Mouse (Mus musculus) MN1 (cell line): ENCODE measurements around the gene Cort.
A peak's percentile ranks its signal among the peaks of the same experiment; 100 is the strongest.
"Not testable (repeated sequence)": the region's sequence is repeated elsewhere in the genome, so short reads cannot be mapped to it uniquely, and the experiment has no call there.

Experiments used
- DNase-seq: peaks from one replicate; pipeline ENCODE4 v3.0.0-alpha.2; 2016; ENCODE audit warnings: low spot score

Cort gene

DNA sequence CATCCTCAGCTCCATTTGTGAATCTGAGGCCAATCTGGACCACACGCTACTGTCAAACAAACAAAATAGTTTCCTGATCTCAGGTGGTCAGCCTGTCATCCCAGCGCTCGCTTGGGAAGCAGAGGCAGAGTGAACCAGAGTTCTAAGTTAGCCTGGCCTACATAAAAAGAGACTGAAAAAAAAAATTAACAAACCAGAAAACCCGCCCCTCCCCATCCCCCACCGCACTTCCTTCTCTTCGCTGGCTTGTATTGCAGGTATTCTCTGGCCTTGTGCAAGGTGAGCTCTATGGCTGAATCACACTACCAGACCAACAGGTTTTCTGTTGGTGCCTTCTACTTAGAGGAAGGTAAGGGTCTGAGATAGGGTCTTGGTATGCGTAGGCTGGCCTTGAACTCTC, 21.0 kb upstream of the Cort start:
- DNase-seq = no peak

GRCm38 (mm10) chr4:149145151-149145550, 18.6 kb upstream of the Cort start:
- DNase-seq = no peak

- peak; percentile 85 for DNase-seq
Observed at GRCm38 (mm10) chr4:149144459-149144858, 17.9 kb upstream of the Cort start.

DNA sequence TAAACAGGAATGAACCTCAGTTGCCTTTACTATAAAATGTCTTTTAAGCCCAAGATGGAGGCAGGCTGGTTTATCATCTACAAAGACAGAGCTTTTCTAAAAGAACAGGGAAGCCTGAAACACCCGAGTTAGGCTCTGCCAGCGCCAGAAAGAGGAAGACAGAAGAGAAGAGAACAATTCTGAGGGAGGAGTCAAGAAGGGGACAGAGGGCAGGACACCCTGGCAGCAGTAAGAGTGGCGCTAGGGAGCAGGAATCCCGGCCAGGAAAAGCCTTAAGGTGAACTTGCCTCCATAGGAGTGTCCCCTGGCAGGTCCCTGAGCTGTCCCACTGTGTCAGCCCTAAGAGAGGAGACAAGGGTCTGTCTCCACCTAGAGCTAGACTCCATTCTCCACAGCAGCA, 17.0 kb upstream of the Cort start:
- peak; percentile 53 for DNase-seq

DNA sequence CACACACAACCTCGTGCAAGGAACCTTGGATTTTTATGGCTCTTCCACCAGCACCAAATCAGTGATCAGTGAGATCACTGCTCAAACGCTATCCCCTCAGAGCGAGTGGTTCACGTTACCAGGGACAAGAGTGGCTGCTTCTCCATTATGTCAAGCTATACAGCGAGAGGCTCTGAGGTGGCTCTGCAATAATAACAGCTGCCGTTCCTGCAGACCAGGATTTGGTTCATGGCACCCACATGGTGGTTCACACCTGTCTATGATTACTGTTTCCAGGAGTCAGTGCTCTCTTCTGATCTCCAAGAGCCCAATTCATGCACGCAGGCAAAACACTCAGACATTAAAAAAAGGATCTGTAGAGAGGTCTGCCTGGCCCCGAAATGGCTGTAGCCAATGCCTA, 12.0 kb upstream of the Cort start:
- DNase-seq = no peak

- DNase-seq = peak; percentile 91
Observed at GRCm38 (mm10) chr4:149136982-149137770, 10.6 kb upstream of the Cort start, which contains the start of gene Cenps. Cenps (minus strand) TSS chr4:149137629.

DNA sequence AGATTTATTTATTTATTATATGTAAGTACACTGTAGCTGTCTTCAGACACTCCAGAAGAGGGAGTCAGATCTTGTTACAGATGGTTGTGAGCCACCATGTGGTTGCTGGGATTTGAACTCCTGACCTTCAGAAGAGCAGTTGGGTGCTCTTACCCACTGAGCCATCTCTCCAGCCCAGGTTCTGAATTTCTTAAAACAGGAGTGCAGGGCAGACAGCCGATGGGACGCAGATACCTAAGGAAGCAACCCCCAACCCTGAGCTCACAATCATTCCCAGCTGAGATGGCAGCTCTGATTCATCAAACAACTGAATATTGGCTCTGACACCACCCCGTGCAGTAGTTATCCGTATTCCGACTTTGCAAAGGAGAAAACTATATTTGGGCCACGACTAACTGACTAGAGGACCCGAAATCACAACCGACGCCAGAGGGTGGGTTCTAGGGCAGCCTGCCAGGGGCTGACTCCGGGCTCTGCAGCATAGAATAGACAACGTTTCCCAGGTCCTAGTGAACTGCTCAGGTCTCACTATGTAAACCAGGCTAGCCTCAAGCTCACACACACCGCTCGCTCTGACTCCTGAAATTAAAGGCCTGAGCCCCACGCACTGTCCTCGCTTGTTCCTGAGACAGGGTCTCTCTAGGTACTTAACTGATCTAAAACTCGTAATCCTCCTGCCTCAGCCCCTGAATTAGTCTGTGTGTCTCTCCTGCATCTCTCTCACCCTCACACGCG, 9.7 kb upstream of the Cort start:
- DNase-seq = peak; percentile 47

DNA sequence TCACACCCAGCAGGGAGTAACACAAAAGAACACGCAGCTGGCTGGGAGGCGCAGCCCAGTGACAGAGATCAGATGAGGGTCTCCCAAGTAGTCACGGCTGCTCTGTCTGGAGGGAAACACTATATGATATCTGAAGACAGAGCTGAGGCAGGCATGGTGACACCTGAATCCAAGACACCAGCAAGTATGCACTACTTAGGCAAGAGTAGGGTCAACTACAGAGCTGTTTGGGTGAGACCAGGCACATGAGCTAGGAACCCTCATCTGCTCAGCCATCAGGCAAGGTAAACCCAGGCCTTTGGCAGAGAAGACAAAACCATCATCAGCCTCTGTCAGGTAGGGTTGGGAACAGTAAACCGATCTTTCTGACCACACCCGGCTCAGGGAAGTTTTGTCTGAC, 6.8 kb upstream of the Cort start:
- no peak for DNase-seq

DNA sequence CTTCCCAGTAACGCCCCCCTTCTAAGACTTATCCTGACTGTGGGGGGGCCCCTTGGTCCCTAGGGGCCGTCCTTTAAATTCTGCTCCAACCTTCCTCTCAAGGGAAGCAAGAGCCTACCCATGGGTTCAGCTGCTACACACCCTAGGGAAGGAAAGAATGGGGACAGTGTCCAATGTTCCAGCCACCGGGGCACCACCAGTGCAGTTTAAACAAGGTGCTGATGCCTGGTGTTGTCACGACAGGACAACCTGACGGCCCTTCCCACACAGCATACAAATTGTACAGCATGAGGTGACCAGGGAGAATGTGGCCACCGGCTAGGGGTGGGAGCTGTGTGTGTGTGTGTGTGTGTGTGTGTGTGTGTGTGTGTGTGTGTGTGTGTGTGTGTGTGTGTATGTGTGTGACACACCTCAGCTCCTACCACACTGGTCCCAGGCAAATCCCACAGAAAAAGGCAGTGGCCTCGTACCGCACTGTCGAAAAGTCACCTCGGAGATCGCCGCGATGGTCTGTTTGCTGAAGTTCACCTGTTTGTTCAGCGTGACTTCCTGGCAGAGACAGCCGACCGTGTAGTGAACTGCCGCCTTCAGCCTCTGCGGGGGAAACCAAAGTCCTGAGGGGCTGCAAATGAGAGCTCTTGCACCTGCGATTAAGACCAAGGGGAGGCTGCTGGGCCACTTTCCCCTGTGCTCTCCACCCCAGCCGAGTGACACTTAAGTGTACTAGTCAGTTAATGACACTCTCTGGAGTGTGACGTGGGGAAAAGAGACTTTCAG, 5.4 kb upstream of the Cort start:
- no peak for DNase-seq

- no peak for DNase-seq
Observed at GRCm38 (mm10) chr4:149131021-149131752, 4.6 kb upstream of the Cort start.

GRCm38 (mm10) chr4:149128467-149128866, 1.9 kb upstream of the Cort start:
- no peak for DNase-seq

GRCm38 (mm10) chr4:149126115-149126509, 451 bp downstream of the Cort start:
- no peak for DNase-seq

DNA sequence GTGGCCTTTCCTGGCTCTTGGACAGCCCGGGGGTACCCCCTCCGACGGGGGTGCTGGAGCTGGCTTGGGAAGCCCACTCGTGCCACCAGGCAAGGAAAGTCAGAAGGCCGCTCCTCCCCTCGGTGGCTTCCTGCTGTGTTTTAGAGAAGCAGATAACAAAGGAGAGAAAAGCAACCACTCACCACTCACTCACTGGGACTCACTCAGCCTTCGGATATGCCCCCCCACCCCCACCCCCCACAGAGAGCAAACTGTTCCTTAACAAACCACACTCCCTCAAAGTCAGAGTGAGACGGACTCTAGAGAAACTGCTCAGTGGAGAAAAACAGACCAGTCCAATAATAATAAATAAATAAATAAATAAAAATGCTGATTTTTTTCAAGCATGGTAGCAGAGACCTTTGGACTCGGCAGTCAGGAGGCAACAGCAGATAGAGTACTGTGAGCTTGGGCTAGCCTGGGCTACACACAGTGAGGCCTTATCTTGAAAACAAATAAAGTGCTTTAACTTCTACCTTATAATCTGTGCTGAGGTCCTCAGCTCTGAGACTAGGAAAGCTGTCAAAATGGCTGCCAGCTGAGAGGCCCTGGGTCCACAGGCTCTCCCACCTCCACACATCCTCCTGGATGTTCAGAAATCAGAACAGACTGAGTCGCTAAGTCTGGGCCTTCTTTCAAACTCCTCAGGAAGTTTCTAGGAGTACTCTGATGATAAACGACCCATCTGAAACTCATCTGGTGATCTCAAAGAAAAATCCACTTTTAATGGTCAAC, 1.0 kb downstream of the Cort start:
- DNase-seq = no peak

DNA sequence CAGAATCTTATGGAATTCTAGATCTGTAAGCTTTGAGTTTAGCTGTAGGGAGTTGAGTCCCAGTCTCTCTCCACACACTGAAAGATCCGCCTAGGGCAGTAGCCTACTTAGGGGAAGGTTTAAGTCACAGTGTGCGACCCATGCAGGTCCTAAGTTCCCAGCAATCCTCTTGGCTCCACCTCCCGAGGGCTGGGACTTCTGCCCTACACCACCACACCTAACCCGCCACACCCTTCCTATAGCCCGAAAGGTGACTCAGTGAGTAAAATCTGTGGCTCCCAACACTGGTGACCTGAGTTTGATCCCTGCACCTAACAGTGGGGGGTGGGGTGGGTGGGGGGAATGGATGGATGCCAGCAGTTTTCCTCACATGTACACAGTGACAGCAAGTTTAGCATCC, 3.1 kb downstream of the Cort start:
- no peak for DNase-seq

DNA sequence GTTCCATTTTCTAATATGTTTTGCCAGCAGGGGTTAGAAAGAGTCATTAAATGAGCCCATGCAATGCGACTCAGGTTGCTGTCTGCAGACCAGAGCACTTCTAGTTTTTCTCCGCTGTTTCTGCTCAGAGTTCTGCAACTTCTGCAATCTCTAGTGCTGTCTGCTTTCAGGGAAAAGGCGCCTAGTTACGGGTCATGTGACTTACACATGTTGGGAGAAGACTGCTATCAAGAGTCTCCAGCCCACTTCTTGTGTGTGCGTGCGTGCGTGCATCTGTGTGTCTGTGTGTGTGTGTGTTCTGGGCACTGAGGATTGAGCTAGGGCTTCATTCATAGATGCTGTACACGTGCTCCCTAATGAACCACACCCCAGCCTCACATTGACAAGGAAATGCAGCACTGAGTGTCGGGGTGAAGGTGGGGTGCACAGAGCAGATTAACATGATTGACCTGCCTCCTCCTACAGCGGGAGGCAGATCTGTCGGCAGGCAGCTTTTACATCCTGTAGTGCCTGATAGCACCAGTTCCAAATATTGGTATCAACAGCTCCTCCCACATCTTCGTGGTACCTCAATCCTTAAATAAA, 6.5 kb downstream of the Cort start:
- DNase-seq = not testable (repeated sequence)

GRCm38 (mm10) chr4:149103875-149104561, 22.5 kb downstream of the Cort start, which contains the start of gene Dffa:
Dffa (plus strand) TSS chr4:149104146.
- peak; percentile 92 for DNase-seq

GRCm38 (mm10) chr4:149101456-149101855, 25.1 kb downstream of the Cort start:
- DNase-seq = peak; percentile 38

GRCm38 (mm10) chr4:149100449-149100848, 26.1 kb downstream of the Cort start:
- not testable (repeated sequence) for DNase-seq

- peak; percentile 92 for DNase-seq
Observed at GRCm38 (mm10) chr4:149099369-149100017, 27.1 kb downstream of the Cort start, which contains the start of gene Pex14. Pex14 (minus strand) TSS chr4:149099876.
